Mouse (Mus musculus) heart, postnatal 4 days (tissue): Measurements from ENCODE around the gene Nup93. TPM values are rescaled to one million over a fixed set of nuclear protein-coding genes. Genes with fewer than 3 reads are reported as not detected.
A peak's percentile ranks its signal among the peaks of the same experiment; 100 is the strongest.

ENCODE experiments used
- DNase-seq: peaks from one replicate; pipeline ENCODE4 v3.0.0; 2021
- total RNA-seq, 2 experiments: library from RNA; stranded (reverse); gene quantifications; 2 replicates each; pipeline ENCODE4 v1.2.3; 2021

Gene Nup93
- total RNA-seq, 2 experiments from 2014 or later: 45.1 to 52.7 TPM

DNA sequence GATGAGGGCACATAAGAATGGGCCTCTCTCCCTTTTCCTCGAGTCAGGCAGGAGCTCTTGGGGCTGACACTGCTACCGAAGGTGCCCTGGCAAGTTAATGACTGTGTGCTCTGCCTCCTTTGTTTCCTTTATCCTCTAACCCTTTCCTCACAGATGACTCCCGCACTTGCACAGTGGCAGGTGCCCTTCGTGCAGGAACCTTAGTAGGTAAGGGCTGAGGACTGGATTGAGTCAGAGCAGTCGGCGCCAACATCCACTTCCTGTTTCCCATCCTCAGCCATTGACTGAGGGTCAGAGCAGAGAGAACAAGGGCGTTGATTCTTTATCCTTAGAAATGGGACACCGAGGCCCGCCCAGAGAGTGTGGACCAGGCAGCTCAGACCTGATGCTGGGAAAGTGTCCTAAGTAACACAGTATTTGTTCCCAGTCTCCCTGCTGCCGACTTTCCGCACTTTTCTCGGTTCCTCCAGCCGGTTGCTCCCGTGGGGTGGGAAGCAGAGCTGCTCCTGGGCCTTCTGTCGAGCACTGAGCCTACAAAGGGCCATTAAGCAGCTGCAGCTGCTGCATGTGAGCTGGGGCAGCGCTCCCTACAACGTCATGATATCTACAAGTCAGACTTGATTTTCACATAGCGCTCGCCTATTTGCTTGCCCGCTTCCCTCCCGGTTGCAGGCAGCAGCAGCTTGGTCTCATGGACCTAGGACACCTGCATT is 26.9 kb upstream of the Nup93 start:
- DNase-seq: no peak

DNA sequence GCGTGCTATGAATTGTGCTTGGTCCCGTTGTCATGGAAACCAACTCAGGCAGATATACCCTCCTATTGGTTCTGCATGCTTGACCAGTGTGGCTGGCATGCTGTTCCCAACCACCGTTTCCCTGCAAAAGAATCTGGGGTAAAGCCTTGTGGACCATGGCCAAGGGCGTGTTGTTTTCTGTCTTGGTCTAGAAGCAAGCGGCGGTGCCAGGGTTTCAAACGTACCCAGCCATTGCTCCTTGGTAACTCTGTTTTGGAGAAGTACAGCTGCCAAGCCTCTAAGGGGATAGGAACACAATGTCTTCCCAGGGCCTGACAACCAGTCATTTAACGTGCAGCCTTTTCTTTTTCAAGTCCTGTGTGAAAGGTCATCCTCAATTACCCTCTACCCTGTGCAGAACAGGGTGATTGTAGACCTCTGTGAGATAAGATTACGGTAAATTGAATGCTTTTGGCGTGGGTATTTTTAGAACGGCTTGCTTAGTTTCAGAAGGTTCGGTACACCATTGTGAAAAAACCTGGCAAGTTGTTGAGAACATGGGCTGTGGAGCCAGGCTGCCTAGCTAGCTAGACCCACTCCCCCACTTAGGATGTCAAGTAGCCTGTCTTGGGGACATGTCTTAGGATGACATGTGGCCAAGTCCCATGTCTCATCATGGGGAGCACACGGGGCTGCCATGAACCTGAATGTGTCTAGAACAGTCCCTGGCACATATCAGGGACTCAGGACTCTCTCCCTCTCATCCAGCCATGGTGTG is 24.9 kb upstream of the Nup93 start:
- DNase-seq: peak; percentile 29

DNA sequence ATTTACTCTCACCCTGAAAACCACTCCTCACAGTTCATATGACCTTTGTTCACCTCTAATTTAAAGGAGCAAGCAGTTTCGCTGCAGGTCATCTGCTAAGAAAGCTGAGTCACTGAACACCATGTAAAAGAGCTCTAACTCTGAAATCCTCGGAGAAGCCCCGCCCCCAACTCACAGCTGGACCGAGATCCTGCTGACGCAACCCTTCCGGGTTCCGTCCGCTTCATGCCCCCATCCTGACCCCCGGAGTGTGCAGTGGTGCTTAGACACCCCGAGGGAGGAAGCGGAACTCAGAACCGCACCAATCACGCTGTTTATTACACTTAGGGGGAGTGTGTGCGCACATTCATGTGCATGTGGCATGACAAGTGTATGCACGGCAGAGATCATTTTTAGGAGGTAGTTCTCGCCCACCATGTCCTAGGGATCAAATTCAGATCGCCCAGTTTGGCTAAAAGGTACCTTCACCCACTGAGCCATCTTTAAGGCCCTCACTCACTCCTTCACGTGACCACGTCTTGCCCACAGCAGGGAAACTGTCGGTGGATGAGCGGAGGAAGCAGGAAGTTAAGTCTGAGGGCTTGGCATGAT is 23.2 kb upstream of the Nup93 start:
- peak; percentile 78 for DNase-seq

DNA sequence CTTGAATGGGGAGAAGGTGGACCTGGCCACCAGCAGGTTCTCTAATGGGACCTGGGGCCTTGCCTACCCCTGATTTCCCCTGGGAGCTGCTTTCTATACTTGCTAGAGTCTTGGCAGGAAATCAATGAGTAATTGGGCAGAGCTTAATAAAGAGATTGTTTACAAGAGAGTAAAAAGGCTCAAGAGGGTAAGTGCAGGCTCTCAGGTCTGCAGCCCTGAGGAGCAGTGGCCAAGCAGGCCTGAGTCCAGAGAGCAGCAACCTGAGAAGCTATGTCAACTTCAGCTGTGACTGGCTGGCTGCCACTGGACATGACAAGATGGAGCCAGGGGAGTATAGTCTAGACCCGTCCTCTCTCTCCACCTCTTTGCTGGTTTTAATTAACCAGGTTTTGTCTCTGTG is 21.4 kb upstream of the Nup93 start:
- no peak for DNase-seq

DNA sequence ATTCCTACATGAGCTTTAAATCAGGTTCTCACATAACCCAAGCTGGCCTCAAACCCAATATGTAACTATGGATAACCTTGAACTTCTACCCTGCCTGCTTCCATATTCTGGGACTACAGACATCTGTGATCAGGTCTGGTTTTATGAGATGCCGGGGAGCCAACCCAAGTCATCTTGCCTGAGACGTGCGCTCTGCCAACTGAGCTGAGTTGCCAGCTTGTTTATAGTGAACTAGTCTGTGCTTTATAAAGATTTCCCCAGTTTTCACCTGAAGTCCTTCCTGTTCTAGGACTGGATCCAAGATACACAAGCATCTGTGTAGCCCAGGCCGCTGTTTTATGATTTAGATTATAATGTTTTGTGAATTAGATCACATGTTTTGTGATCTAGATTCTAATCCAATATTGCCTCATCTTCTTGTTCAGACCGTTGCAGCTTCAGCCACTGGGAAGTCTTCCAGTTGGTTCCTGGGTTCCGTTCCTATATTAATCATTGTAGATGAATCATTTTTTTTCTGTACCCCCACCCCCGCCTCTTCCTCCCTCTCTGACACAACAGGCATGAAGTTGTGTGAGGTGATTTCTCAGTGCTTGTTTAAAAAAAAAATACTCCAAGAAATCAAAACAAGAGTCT is 19.7 kb upstream of the Nup93 start:
- no peak for DNase-seq

DNA sequence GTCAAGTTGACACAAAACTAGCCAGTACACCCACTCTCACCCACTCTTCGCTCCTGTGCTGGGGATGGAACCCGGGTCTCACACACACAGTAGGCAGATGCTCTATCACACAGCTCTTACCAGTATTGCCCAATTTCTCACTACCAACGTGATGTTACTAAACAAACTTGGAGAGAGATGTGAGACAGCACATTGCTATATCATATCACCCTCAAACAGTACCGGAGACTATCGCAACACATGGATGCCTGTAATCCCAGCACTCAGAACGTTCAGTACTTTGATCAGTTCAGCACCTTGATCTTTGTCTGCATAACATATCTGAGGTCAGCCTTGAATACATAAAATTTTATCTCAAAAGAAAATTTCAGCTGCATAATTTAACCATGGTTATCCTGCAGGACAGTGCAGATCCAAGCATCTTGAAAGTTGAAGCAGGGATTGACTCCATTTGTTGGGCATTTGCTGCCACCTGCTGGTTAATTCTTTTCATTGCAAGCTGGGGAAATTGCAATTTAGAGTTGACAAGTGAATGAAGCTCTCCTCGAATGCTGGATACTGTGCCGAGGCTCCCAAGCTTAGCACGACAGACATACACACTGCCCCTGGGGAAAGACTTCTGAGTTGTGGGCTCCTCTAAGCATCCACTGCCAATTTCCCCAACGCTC is 15.0 kb upstream of the Nup93 start:
- DNase-seq: peak; percentile 77

DNA sequence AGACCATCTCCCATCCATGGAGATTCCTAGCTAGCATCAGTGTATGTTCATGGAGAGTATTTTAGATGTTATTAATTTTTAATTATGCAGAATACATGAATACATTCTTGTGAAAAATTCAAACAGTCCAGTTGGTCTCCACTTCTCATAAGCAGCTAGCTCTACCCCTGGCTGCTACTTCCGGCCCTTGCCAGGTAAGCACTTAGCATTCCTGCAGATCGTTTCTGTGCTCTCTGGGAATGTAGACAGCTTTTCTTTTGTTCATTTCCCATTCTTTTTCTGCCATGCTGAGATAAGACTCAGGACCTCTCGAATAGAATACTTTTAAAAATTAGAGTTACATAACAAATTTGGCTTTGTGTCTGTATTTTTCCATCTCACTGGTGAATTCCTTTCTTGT is 10.3 kb upstream of the Nup93 start:
- DNase-seq: no peak

DNA sequence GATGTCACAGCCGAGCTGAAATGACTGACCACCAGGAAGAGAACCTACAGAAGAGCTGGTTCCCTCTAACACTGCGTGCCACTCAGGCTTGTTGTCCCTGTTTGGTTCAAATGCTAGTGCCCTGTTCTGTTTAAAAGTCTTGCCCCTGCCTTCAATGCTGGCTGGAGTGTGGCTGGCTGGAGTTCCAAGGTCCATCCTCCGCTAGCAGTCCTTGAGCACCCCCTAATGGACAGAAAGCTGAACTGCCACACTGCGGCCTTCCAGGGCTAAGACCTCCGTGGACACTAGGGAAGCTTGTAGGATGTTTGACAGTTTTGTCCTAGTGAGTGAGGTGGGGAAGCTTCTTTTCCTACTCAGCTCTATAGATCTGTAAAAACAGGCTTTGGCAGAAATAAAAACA is 8.6 kb upstream of the Nup93 start:
- DNase-seq: peak; percentile 86

DNA sequence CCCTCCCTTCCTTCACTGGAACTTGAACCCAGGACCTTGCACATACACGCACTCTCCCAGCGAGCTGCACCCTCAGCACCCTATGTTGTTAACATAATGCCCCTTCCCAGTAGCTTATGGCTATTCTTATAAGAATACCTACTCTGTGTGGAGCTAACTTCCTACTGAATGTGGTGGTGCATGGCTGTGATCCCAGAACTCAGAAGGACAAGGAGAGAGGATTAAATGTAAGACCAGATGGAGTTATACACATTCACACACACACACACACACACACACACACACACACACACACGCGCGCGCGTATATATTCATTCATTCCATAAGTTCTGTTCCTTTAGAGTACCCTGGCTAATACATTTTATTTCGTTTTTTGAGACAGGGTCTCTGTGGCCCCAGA is 8.1 kb upstream of the Nup93 start:
- no peak for DNase-seq

DNA sequence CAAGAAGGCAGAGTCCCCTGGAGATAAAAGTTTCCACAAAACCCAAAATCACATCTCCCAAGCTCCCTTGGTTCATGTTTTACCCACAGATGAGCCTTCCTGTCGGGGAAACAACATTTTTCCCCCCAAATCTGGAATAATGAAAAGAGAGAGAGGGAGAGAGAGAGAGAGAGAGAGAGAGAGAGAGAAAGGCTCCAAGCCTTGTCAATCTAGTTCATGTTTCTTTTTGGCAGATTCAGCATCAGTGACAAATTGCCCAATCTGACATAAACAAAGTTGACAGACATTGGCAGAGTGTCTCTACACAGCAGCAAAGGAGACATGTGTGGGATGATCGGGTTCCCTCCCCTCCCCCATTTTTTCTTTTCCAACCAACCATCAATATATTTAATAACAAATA is 6.9 kb upstream of the Nup93 start:
- DNase-seq: no peak

DNA sequence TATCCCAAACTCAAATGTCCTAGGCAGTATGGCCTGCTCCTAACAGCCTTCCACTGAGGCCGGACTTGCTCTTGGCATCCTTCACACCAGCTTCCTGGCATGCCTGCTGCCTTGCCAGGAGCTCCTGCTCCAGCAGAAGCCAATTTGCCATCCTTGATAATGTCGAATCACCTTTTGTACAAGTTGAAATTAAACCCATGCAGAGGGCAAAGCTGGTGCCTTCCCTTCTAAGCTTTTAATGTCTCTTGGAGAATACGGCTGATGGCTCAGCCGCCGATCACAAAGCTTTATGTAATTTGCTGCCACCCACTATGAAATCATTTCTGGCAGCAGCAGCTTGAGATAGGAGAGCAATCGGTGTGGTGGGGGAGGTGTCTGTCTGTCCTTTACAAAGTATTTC is 4.7 kb upstream of the Nup93 start:
- DNase-seq: no peak

DNA sequence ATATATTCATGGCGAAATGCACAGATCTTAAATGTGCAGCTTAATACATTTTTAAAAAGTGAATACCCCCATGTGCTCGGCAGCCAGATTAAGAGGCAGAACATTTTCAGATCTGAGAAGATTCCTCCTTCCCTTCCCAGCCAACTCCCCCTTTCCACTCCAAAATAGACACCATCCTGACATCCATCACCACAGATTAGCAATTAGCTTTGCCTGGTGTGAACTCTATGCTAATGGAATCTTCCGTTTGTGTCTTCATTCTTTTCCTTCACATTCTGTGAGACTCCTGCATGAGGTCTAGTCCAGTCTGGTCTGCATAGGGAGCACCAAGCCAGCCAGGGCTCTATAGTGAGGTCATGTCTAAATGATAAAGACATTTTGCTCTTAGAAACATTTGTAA is 4.1 kb upstream of the Nup93 start:
- no peak for DNase-seq

DNA sequence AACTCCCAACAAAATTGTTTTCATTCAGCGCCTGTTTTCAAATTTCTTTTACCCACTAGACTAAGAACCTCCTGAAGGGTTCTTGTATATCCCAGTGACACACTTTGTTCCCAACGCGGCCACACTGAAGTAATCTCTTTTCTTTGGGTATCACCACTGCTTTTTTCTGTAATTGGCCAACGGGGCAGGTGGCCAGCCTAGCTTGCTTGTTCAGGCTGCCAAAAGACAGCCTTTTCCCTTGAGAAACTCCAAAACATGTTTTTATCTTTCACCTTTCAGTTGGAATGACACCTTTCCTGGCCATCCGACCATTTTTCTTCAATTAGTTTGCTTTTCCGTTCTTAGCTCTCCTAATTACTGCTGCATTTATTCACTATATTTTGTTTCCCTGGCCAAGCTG is 545 bp upstream of the Nup93 start:
- no peak for DNase-seq

DNA sequence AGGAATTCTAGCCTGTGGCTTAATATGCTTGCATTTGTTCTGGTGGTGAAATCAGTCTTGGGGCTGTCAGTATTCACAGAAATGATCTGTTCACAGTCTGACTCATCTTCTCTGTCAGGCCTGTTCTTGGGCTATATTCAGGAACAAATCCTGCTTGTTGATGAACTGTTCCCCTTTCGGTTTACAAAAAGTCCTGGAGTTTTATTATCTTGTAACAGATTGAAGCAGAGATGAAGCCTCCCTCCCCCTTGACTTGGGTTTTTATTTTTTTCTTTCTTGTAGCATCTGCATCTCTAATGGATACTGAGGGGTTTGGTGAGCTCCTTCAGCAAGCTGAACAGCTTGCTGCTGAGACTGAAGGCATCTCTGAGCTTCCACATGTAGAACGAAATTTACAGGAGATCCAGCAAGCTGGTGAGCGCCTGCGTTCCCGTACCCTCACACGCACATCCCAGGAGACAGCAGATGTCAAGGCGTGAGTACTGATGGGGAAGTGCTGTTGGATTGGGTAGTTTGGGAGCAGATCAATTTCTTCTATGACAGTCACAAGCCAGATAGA is 13.1 kb downstream of the Nup93 start:
- no peak for DNase-seq

DNA sequence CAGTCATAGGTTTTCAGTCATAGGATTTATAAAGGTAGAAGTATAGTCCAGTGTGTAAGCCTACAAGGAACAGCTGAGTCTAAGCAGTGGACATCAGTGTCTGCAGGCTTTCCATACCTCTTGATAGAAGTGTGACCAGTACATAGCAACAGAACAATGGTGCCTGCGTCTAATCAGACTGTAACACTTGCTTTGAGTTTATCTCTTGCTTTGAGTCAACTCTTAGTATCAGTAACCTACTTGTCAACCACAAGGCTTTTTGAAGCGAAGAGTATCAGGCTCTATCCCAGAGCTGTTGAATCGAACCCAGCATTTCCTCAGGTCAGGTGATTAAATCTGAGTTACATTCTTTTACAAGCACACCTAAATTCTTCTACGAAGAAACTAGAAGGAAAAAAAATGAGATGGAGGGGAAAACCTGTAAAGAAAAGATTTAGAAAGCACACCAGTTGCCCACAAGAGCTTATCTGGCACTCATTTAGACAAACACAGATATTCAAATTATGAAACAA is 25.9 kb downstream of the Nup93 start:
- no peak for DNase-seq

DNA sequence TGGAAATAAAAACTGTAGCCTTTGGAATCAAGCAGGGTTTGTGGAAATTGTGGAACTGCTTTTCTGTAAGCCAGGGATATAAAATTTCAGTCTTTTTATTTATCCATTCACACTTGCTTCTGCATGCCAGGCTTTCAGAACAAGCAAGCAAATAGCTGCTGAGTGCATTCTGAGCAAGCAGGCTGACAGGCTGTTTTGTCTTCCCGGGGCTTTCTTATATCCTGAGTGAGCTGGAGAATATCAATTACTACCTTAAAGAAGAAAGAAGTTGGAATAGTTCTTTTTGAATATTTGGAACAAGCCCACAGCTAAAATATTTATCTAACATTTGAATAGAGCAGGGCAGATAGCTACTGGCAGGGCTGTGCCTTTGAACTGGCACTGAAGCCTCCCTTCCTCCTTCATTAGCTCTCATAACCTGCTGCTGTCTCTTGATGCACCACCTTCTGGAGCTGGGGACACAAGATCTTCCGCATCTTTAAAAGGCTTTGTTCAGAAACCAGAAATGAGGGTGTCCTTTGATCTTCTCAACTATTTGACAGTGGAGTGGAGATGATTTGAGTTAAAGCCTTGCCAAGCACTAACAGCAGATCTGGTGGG is 35.6 kb downstream of the Nup93 start:
- no peak for DNase-seq

DNA sequence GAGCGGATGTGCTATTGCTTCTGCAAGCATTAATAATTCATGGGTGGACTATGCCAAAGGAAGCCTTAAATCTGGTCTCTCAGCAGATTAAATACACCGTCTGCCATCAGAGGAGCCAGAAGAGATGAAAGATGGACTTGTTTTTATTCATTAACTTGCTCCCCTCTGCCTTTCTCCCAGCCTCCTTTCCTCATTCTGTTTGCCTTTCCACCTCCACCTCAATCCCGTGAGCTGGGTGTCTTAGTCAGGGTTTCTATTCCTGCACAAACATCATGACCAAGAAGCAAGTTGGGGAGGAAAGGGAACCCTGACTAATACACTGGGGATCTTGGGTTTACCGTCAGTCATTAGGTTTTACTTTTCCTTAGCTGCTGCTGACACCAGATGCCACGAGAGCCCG is 44.5 kb downstream of the Nup93 start:
- DNase-seq: no peak

DNA sequence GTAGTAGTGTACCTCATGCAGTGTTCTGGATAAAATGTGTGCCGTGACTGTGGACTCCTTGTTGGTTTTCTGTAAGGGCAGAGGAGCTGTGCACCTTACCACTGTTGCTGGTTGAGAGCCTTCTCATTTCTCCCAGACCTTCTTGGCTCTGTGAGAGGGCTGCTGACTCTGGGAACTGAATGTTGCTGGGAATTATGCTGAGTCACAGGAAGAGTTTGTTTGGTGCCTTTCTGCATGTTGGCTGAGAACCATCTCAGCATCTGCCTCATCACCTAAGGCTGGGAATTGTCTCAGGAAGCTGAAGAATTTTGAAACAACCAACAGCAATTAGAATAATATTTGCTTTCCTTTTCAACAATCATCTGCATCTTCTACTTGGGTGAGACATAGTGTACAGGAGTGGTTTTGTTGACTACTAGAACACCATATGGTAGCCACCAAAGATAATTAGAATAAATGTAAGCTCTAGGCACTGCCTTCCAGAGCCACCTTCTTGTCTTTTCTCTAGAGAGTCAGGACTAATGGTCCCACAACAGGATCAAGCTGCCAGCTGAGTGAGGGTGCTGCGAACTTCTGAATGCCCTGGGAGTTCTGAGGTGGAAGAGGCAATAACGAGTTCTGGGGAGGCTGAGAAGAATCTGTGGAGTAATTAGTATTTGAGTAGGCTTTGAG is 48.4 kb downstream of the Nup93 start:
- DNase-seq: no peak

DNA sequence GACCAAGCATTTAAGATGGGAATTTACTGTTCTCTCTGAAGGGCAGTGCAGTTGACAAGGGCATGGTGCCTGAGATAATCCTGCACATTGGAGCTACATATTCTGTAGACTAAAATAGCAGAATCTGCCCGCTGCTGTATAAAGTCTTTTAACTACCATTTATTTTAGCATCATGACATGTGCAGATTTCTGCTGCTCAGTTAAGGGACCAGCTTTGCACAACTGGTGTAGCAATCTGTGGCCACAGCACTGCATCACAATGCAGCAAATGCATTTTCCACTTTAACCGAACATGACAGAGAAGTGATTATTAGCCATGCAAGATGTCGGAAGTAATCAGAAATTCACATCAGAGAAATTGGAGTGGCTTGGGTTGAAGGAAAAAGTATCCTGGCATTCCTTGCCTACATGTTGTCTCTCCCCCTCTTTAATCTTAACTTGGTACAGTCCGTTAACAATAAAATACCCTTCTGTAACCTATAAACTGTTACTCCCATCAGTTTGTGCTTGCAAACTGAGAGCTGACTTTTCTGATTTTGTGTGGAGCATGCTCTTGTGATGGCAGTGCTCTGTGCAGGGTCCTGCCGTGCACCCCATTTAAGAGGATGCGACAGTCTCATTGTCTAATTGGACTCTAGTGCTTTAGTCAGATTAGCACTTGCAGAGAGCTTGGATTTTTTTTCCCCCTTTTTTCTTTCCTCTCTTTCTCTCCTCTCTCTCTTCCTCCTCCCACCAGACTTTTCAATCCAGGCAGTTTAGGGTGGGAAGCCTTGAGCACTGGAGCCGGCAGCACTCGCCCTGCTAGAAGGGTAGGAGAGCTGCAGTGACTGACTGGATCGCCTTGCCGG is 52.2 kb downstream of the Nup93 start:
- peak; percentile 14 for DNase-seq

DNA sequence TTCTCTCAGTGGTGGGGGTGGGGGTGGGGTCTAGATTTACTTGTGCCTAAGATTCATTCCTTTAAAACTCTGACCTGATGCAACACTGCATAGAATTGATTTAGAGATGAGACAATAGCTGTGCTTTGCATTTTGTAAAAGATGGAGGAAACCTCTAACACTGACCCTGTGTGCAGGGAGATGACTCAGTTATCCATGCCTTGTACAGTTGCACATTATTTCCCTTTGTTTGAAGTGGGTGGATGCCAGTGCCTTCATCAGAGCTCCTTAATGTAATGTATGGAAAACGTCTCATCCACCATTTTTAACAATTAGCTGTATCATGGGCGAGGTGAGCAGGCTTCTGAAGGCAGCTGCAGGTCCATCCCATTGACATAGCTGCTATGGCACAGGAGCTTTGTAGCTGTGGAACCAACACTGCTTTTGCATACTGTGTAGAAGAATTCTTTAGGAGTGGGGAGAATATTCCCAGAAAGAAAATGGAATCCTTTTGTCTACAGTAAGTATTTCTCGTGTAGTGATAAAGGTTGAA is 54.1 kb downstream of the Nup93 start:
- no peak for DNase-seq
